Mouse (Mus musculus) intestine, postnatal 0 days (tissue): ENCODE measurements around the gene Grip2. TPM values are rescaled to one million over a fixed set of nuclear protein-coding genes. Genes with fewer than 3 reads are reported as not detected.

ENCODE experiments used
- ATAC-seq: fragments of 200-750 bp; cut with Nextera tagmentation; 2 replicates; pipeline ENCODE4 v1.8.0; 2017; ENCODE audit warnings: mild to moderate bottlenecking, moderate TSS enrichment, moderate library complexity
- H3K27ac ChIP-seq: fragments of 300-500 bp; sonication (generic); 2 replicates; pipeline ENCODE4 v1.5.1; 2014; ENCODE audit warnings: mild to moderate bottlenecking, low read depth, low read length, moderate library complexity
- H3K27me3 ChIP-seq: fragments of 300-500 bp; sonication (generic); replicated peaks from 2 replicates; pipeline ENCODE4 v1.6.1; 2014; ENCODE audit warnings: low read length, mixed read lengths; ENCODE audit not compliant: control insufficient read depth, insufficient read depth
- H3K36me3 ChIP-seq: fragments of 300-500 bp; sonication (generic); 2 replicates; pipeline ENCODE4 v1.6.1; 2014; ENCODE audit warnings: mild to moderate bottlenecking, moderate library complexity; ENCODE audit not compliant: control insufficient read depth, insufficient read depth
- H3K4me1 ChIP-seq: fragments of 300-500 bp; sonication (generic); replicated peaks from 2 replicates; pipeline ENCODE4 v1.6.1; 2014; ENCODE audit warnings: antibody characterized with exemption, low read length, mixed read lengths; ENCODE audit not compliant: control insufficient read depth, insufficient read depth
- H3K4me2 ChIP-seq: fragments of 300-500 bp; sonication (generic); replicated peaks from 2 replicates; pipeline ENCODE4 v1.6.1; 2014; ENCODE audit warnings: low read depth, mild to moderate bottlenecking, moderate library complexity
- H3K4me3 ChIP-seq: fragments of 300-500 bp; sonication (generic); 2 replicates; pipeline ENCODE4 v1.5.1; 2014; ENCODE audit warnings: low read depth, low read length
- H3K9ac ChIP-seq: fragments of 300-500 bp; sonication (generic); 2 replicates; pipeline ENCODE4 v1.6.1; 2014; ENCODE audit warnings: mild to moderate bottlenecking, low read depth, low read length
- H3K9me3 ChIP-seq: fragments of 300-500 bp; sonication (generic); 2 replicates; pipeline ENCODE4 v1.6.1; 2016; ENCODE audit warnings: mixed run types; ENCODE audit not compliant: control insufficient read depth
- CTCF ChIP-seq: sonication (generic); IDR thresholded peaks from 2 replicates; pipeline ENCODE4 v1.5.1; 2016; ENCODE audit warnings: low read depth, mild to moderate bottlenecking, control low read depth, antibody characterized with exemption, moderate library complexity
- WGBS: fragments of 180-500 bp; shearing (Covaris S2); extraction: QIAGEN DNeasy Blood & Tissue Kit; methylation state at CpG from one replicate; pipeline ENCODE4 v1.1.7; 2014; 5-methylcytosine and 5-hydroxymethylcytosine counted together
- polyA plus RNA-seq: library from polyadenylated mRNA; unstranded; fragments of >200 nt; fragmentation: Nextera tagmentation; extraction: Ambion mirVana; gene quantifications from 2 replicates; pipeline ENCODE4 v1.2.1, GENCODE M21; 2015

Gene Grip2
- polyA plus RNA-seq, 1 experiment from 2014 or later: 0.22 TPM

- H3K4me1 ChIP-seq: 0 out of 2 replicates have a peak, but pooled peaks cover 4% of the 10 kb centered on the region
- H3K36me3 ChIP-seq: no peaks in the 10 kb centered on the region
- H3K27ac ChIP-seq: no peak overlapping the region
- no peak overlapping the region for H3K4me2 ChIP-seq
- H3K9ac ChIP-seq: no peak overlapping the region
- H3K27me3 ChIP-seq: no peaks in the 10 kb centered on the region
- no peak for ATAC-seq
- WGBS: 64% methylated on average over 12 of the region's 12 CpGs
- no peak for TF ChIP-seq CTCF
- no peaks in the 10 kb centered on the region for H3K9me3 ChIP-seq
- H3K4me3 ChIP-seq: no peak overlapping the region
Observed at GRCm38 (mm10) chr6:91798496-91798895, 28.6 kb downstream of the Grip2 start.

- Histone ChIP-seq H3K9me3 (no peaks in the 10 kb centered on the region), H3K36me3 (no peaks in the 10 kb centered on the region), H3K9ac (no peak overlapping the region), H3K4me3 (no peak overlapping the region), H3K27ac (no peak overlapping the region), H3K27me3 (no peaks in the 10 kb centered on the region), H3K4me2 (no peak overlapping the region), H3K4me1 (0 out of 2 replicates have a peak, but pooled peaks cover 4% of the 10 kb centered on the region)
- no peak for ATAC-seq
- WGBS: 87% methylated on average over 4 of the region's 4 CpGs
- TF ChIP-seq CTCF: no peak
Observed at GRCm38 (mm10) chr6:91796736-91797135, 30.3 kb downstream of the Grip2 start.

- no peaks in the 10 kb centered on the region for H3K27me3 ChIP-seq
- no peak overlapping the region for H3K27ac ChIP-seq
- 0 out of 2 replicates have a peak, but pooled peaks cover 4% of the 10 kb centered on the region for H3K4me1 ChIP-seq
- H3K36me3 ChIP-seq: no peaks in the 10 kb centered on the region
- H3K9me3 ChIP-seq: no peaks in the 10 kb centered on the region
- no peak overlapping the region for H3K9ac ChIP-seq
- peak overlapping the region; percentile 61 for H3K4me2 ChIP-seq
- 0 out of 2 replicates have a peak, but pooled peaks have one; percentile 6 for TF ChIP-seq CTCF
- H3K4me3 ChIP-seq: peak overlapping the region; percentile 17
- ATAC-seq: peak; percentile 78
- WGBS: 18% methylated on average over 9 of the region's 9 CpGs
Observed at GRCm38 (mm10) chr6:91796064-91796463, 31.0 kb downstream of the Grip2 start.

GRCm38 (mm10) chr6:91795640-91796039 lies 31.4 kb downstream of the Grip2 start:
- WGBS: 40% methylated on average over 3 of the region's 3 CpGs
- H3K4me1 ChIP-seq: 0 out of 2 replicates have a peak, but pooled peaks cover 4% of the 10 kb centered on the region
- peak overlapping the region; percentile 17 for H3K4me3 ChIP-seq
- no peak overlapping the region for H3K9ac ChIP-seq
- H3K27me3 ChIP-seq: no peaks in the 10 kb centered on the region
- no peaks in the 10 kb centered on the region for H3K36me3 ChIP-seq
- H3K4me2 ChIP-seq: peak overlapping the region; percentile 61
- no peak overlapping the region for H3K27ac ChIP-seq
- TF ChIP-seq CTCF: no peak
- H3K9me3 ChIP-seq: no peaks in the 10 kb centered on the region
- ATAC-seq: peak; percentile 66

- H3K4me2 ChIP-seq: no peak overlapping the region
- no peaks in the 10 kb centered on the region for H3K36me3 ChIP-seq
- H3K4me3 ChIP-seq: no peak overlapping the region
- H3K4me1 ChIP-seq: no peaks in the 10 kb centered on the region
- H3K9me3 ChIP-seq: no peaks in the 10 kb centered on the region
- H3K27ac ChIP-seq: no peak overlapping the region
- WGBS: 75% methylated on average over 9 of the region's 9 CpGs
- no peak overlapping the region for H3K9ac ChIP-seq
- H3K27me3 ChIP-seq: no peaks in the 10 kb centered on the region
- no peak for TF ChIP-seq CTCF
- no peak for ATAC-seq
Observed at GRCm38 (mm10) chr6:91788311-91788798, 38.7 kb downstream of the Grip2 start.

GRCm38 (mm10) chr6:91785018-91785417 lies 42.0 kb downstream of the Grip2 start:
- Histone ChIP-seq H3K4me2 (no peak overlapping the region), H3K9me3 (no peaks in the 10 kb centered on the region), H3K27ac (no peak overlapping the region), H3K27me3 (no peaks in the 10 kb centered on the region), H3K36me3 (no peaks in the 10 kb centered on the region), H3K4me1 (no peaks in the 10 kb centered on the region), H3K4me3 (no peak overlapping the region), H3K9ac (no peak overlapping the region)
- no peak for TF ChIP-seq CTCF
- ATAC-seq: no peak
- WGBS: 79% methylated on average over 3 of the region's 3 CpGs
